Mouse (Mus musculus) lung, adult 2 months (tissue): ENCODE results near the gene Ust.

Source experiments
- CTCF ChIP-seq: fragments of 200-500 bp; IDR thresholded peaks from 2 replicates; pipeline ENCODE4 v1.5.1; 2011; ENCODE audit warnings: mild to moderate bottlenecking, low read length, control low read depth; ENCODE audit not compliant: insufficient read depth
- POLR2A ChIP-seq: fragments of 200-500 bp; IDR thresholded peaks from 2 replicates; pipeline ENCODE4 v1.6.1; 2011; ENCODE audit warnings: low read depth, mild to moderate bottlenecking, control low read depth, low read length, borderline replicate concordance; ENCODE audit errors: extremely low read depth

GRCm38 (mm10) chr10:8216946-8217345 is 301.7 kb downstream of the Ust start:
- TF ChIP-seq CTCF = no peak
- no peak for TF ChIP-seq POLR2A
